Mouse (Mus musculus): ENCODE measurements at regions not wholly inside any gene's neighbourhood (a gene's known extent, or its start where the extent isn't known, plus 50 kb on each side); places are given as distances from the start of the nearest gene placed in this dataset.

DNA sequence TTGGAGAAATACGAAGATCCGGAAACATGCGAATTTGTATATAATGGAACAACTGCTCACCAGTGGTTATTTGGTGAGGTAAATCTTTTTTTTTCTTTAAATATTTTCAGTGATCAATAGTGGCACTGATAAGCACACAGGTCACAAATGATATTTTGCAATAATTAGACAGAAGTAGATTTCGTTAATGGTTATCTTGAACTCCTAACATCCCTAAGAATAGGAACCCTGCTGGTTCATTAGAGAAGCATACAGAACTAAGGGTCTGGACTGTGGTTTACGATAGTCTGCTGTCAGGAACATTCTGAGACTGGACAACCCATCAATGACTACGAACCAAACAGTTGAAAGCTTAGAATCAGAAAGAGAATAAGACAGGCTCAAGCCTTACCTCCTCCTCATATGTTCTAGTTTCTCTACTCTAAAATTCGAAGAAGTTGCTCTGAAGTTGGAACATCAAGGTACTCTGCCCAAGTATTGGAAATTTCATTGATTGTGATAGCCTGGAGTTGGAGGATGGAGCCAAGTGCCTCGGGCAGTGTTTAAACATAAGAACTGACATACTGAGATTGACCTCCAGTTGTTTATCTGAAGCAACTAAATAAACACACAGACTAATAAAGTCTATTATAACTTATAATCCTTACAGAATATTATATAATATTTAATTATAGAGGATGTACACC, 63.6 kb upstream of the Hpgd start:
- no peak for TF ChIP-seq CTCF (IDR thresholded peaks at IDR 0.05; ENCODE audit: low read depth)
- TF ChIP-seq EP300 (IDR thresholded peaks at IDR 0.05; ENCODE audit: low read depth), result no peak
- DNase-seq (ENCODE audit: low spot score) (no peak), ATAC-seq (ENCODE audit: insufficient read depth, low read depth) (no peak)
- WGBS, result 85% methylated on average over 8 of the region's 8 CpGs
- Histone ChIP-seq H3K36me3 (replicated peaks; ENCODE audit: control insufficient read depth, insufficient read depth, low read length) (no peaks in the 10 kb centered on the region), H3K9ac (replicated peaks; ENCODE audit: low read depth, low read length) (no peak overlapping the region), H3K4me1 (ENCODE audit: control insufficient read depth, insufficient read depth) (no peaks in the 10 kb centered on the region), H3K4me3 (ENCODE audit: low read depth, low read length) (no peak overlapping the region), H3K4me2 (ENCODE audit: low read depth, low read length) (no peak overlapping the region), H3K27me3 (ENCODE audit: control insufficient read depth, insufficient read depth, low read length) (no peaks in the 10 kb centered on the region), H3K27ac (ENCODE audit: low read depth) (no peak overlapping the region), H3K9me3 (replicated peaks; ENCODE audit: control insufficient read depth, low read length) (no peaks in the 10 kb centered on the region)

- ATAC-seq (ENCODE audit: insufficient read depth, low read depth) (no peak), DNase-seq (ENCODE audit: low spot score) (no peak)
- no peak overlapping the region for H3K4me2 ChIP-seq (ENCODE audit: low read depth, low read length)
- H3K36me3 ChIP-seq (replicated peaks; ENCODE audit: control insufficient read depth, insufficient read depth, low read length), result no peaks in the 10 kb centered on the region
- no peaks in the 10 kb centered on the region for H3K4me1 ChIP-seq (ENCODE audit: control insufficient read depth, insufficient read depth)
- no peak overlapping the region for H3K9ac ChIP-seq (replicated peaks; ENCODE audit: low read depth, low read length)
- 88% methylated on average over 3 of the region's 3 CpGs for WGBS
- H3K27ac ChIP-seq (ENCODE audit: low read depth), result 0 out of 2 replicates have a peak overlapping the region, but pooled peaks have one; percentile 20
- no peaks in the 10 kb centered on the region for H3K9me3 ChIP-seq (replicated peaks; ENCODE audit: control insufficient read depth, low read length)
- no peak overlapping the region for H3K4me3 ChIP-seq (ENCODE audit: low read depth, low read length)
- H3K27me3 ChIP-seq (ENCODE audit: control insufficient read depth, insufficient read depth, low read length), result no peaks in the 10 kb centered on the region
- TF ChIP-seq CTCF (IDR thresholded peaks at IDR 0.05; ENCODE audit: low read depth), result no peak
- TF ChIP-seq EP300 (IDR thresholded peaks at IDR 0.05; ENCODE audit: low read depth), result no peak
Observed at GRCm38 (mm10) chr8:56231930-56232329, 62.5 kb upstream of the Hpgd start.

GRCm38 (mm10) chr8:56232552-56232951, 61.8 kb upstream of the Hpgd start:
- Histone ChIP-seq H3K4me3 (ENCODE audit: low read depth, low read length) (no peak overlapping the region), H3K36me3 (replicated peaks; ENCODE audit: control insufficient read depth, insufficient read depth, low read length) (no peaks in the 10 kb centered on the region), H3K4me2 (ENCODE audit: low read depth, low read length) (no peak overlapping the region), H3K4me1 (ENCODE audit: control insufficient read depth, insufficient read depth) (no peaks in the 10 kb centered on the region), H3K9me3 (replicated peaks; ENCODE audit: control insufficient read depth, low read length) (no peaks in the 10 kb centered on the region), H3K27me3 (ENCODE audit: control insufficient read depth, insufficient read depth, low read length) (no peaks in the 10 kb centered on the region), H3K27ac (ENCODE audit: low read depth) (no peak overlapping the region), H3K9ac (replicated peaks; ENCODE audit: low read depth, low read length) (no peak overlapping the region)
- ATAC-seq (ENCODE audit: insufficient read depth, low read depth), result no peak
- peak; percentile 17 for DNase-seq (ENCODE audit: low spot score)
- 63% methylated on average over 3 of the region's 3 CpGs for WGBS
- no peak for TF ChIP-seq EP300 (IDR thresholded peaks at IDR 0.05; ENCODE audit: low read depth)
- TF ChIP-seq CTCF (IDR thresholded peaks at IDR 0.05; ENCODE audit: low read depth), result no peak

- H3K9me3 ChIP-seq (replicated peaks; ENCODE audit: control insufficient read depth, low read length), result no peaks in the 10 kb centered on the region
- no peak for TF ChIP-seq CTCF (IDR thresholded peaks at IDR 0.05; ENCODE audit: low read depth)
- TF ChIP-seq EP300 (IDR thresholded peaks at IDR 0.05; ENCODE audit: low read depth), result no peak
- no peak overlapping the region for H3K4me2 ChIP-seq (ENCODE audit: low read depth, low read length)
- H3K27me3 ChIP-seq (ENCODE audit: control insufficient read depth, insufficient read depth, low read length), result no peaks in the 10 kb centered on the region
- 75% methylated on average over 5 of the region's 5 CpGs for WGBS
- H3K36me3 ChIP-seq (replicated peaks; ENCODE audit: control insufficient read depth, insufficient read depth, low read length), result no peaks in the 10 kb centered on the region
- H3K27ac ChIP-seq (ENCODE audit: low read depth), result no peak overlapping the region
- no peak overlapping the region for H3K9ac ChIP-seq (replicated peaks; ENCODE audit: low read depth, low read length)
- H3K4me3 ChIP-seq (ENCODE audit: low read depth, low read length), result no peak overlapping the region
- DNase-seq (ENCODE audit: low spot score) (no peak), ATAC-seq (ENCODE audit: insufficient read depth, low read depth) (no peak)
- no peaks in the 10 kb centered on the region for H3K4me1 ChIP-seq (ENCODE audit: control insufficient read depth, insufficient read depth)
Observed at GRCm38 (mm10) chr8:56233816-56234215, 60.6 kb upstream of the Hpgd start.

- H3K4me1 ChIP-seq (ENCODE audit: control insufficient read depth, insufficient read depth), result no peaks in the 10 kb centered on the region
- no peak overlapping the region for H3K4me3 ChIP-seq (ENCODE audit: low read depth, low read length)
- ATAC-seq (ENCODE audit: insufficient read depth, low read depth) (no peak), DNase-seq (ENCODE audit: low spot score) (no peak)
- H3K27ac ChIP-seq (ENCODE audit: low read depth), result no peak overlapping the region
- H3K36me3 ChIP-seq (replicated peaks; ENCODE audit: control insufficient read depth, insufficient read depth, low read length), result no peaks in the 10 kb centered on the region
- 70% methylated on average over 2 of the region's 2 CpGs for WGBS
- no peak overlapping the region for H3K9ac ChIP-seq (replicated peaks; ENCODE audit: low read depth, low read length)
- no peak for TF ChIP-seq EP300 (IDR thresholded peaks at IDR 0.05; ENCODE audit: low read depth)
- no peak for TF ChIP-seq CTCF (IDR thresholded peaks at IDR 0.05; ENCODE audit: low read depth)
- H3K9me3 ChIP-seq (replicated peaks; ENCODE audit: control insufficient read depth, low read length), result no peaks in the 10 kb centered on the region
- no peak overlapping the region for H3K4me2 ChIP-seq (ENCODE audit: low read depth, low read length)
- no peaks in the 10 kb centered on the region for H3K27me3 ChIP-seq (ENCODE audit: control insufficient read depth, insufficient read depth, low read length)
Observed at GRCm38 (mm10) chr8:56234238-56234637, 60.1 kb upstream of the Hpgd start.

DNA sequence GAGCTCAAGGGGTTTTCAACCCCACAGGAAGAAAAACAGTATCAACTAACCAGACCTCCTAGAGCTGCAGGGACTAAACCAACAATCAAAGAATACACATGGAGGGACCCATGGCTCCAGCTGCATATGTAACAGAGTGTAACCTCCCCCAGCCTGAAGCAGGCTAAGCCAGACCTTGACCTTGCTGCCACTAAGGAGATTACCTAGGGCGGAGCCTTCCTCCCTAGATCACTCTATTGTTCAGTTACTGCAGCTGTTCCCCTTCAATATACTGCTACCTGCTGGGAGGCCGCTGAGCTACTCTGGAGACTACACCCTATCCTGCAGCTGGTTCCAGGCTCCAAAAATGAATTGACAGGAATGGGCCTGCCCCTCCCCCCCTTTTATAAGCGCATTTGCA, 51.1 kb upstream of the Hpgd start:
- no peaks in the 10 kb centered on the region for H3K36me3 ChIP-seq (replicated peaks; ENCODE audit: control insufficient read depth, insufficient read depth, low read length)
- TF ChIP-seq EP300 (IDR thresholded peaks at IDR 0.05; ENCODE audit: low read depth), result no peak
- TF ChIP-seq CTCF (IDR thresholded peaks at IDR 0.05; ENCODE audit: low read depth), result no peak
- ATAC-seq (ENCODE audit: insufficient read depth, low read depth) (no peak), DNase-seq (ENCODE audit: low spot score) (no peak)
- WGBS, result 79% methylated on average over 3 of the region's 3 CpGs
- no peaks in the 10 kb centered on the region for H3K27me3 ChIP-seq (ENCODE audit: control insufficient read depth, insufficient read depth, low read length)
- H3K4me1 ChIP-seq (ENCODE audit: control insufficient read depth, insufficient read depth), result no peaks in the 10 kb centered on the region
- H3K9me3 ChIP-seq (replicated peaks; ENCODE audit: control insufficient read depth, low read length), result no peaks in the 10 kb centered on the region
- H3K4me3 ChIP-seq (ENCODE audit: low read depth, low read length), result no peak overlapping the region
- no peak overlapping the region for H3K4me2 ChIP-seq (ENCODE audit: low read depth, low read length)
- no peak overlapping the region for H3K9ac ChIP-seq (replicated peaks; ENCODE audit: low read depth, low read length)
- H3K27ac ChIP-seq (ENCODE audit: low read depth), result no peak overlapping the region
